11 mouse cellular contexts compared by ENCODE assay signal in genomic region chr2:8379590-8379989, GRCm38 (mm10).
"Had no signal": no experiment of that assay in that cellular context is flagged by ENCODE, and none has a peak within 500 bp of the region (broad histone marks: within the 10 kb centered on the region; RNA-seq: fewer than 3 reads in every experiment).

No protein-coding gene starts in this region.

- H3K9me3 ChIP-seq: kidney, embryonic 15.5 days; limb, embryonic 10.5 days; liver, embryonic 15.5 days; midbrain, embryonic 15.5 days; neural tube, embryonic 13.5 days had no signal

- DNase-seq: kidney, adult 18-20 months; lung, adult 2 months; thymus, postnatal 36 days had no signal

- H3K4me3 ChIP-seq: kidney, embryonic 15.5 days; limb, embryonic 10.5 days; liver, embryonic 15.5 days; midbrain, embryonic 10.5 days; midbrain, embryonic 15.5 days; neural tube, embryonic 13.5 days had no signal

- H3K27ac ChIP-seq: kidney, embryonic 15.5 days; limb, embryonic 10.5 days; liver, embryonic 15.5 days; midbrain, embryonic 10.5 days; midbrain, embryonic 15.5 days; neural tube, embryonic 13.5 days had no signal

- H3K4me2 ChIP-seq: kidney, embryonic 15.5 days; liver, embryonic 11.5 days; liver, embryonic 15.5 days; midbrain, embryonic 15.5 days; neural tube, embryonic 13.5 days had no signal

- H3K9ac ChIP-seq: kidney, embryonic 15.5 days; liver, embryonic 15.5 days; midbrain, embryonic 15.5 days; neural tube, embryonic 13.5 days had no signal

- H3K4me1 ChIP-seq: kidney, embryonic 15.5 days; limb, embryonic 10.5 days; liver, embryonic 15.5 days; midbrain, embryonic 10.5 days; midbrain, embryonic 15.5 days; neural tube, embryonic 13.5 days had no signal

- H3K36me3 ChIP-seq: kidney, embryonic 15.5 days; limb, embryonic 10.5 days; liver, embryonic 15.5 days; midbrain, embryonic 10.5 days; midbrain, embryonic 15.5 days; neural tube, embryonic 13.5 days had no signal

- H3K27me3 ChIP-seq: kidney, embryonic 15.5 days; liver, embryonic 15.5 days; midbrain, embryonic 15.5 days; neural tube, embryonic 13.5 days had no signal

- ATAC-seq: lung, postnatal 0 days had no signal
